Mouse (Mus musculus): Measurements from ENCODE around the gene Btbd11. TPM values are rescaled to one million over a fixed set of nuclear protein-coding genes. Genes with fewer than 3 reads are reported as not detected.

Btbd11 gene
- polyA plus RNA-seq, 1 experiment from 2014 or later = 15.7 TPM

DNA sequence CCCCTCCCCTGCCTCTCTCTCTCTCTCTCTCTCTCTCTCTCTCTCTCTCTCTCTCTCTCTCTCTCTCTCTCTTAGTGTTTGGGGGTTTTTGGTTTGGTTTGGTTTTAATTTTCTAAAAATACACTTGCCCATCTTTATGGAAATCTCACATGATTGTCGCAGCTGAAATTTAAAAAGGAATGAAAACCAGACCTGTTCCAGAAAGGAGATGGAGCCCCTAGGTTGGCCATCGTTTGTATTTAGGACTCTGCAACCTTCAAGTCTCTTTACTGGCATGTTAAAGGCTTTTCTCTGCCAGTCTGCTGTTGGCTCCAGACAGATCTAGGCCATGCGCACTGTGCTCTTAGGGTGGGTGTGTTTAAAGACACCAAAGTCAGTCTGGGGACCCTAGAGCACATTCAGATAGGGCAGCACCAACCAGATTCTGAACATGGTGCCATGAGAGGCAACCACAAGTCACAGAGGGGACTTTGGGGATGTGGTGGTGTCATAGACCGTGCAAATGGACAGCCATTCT lies 238.6 kb downstream of the Btbd11 start:
- no peaks in the 10 kb centered on the region for H3K36me3 ChIP-seq (replicated peaks)
- H3K27ac ChIP-seq = peak overlapping the region; percentile 36; the same call in 1 of the 2 replicates
- no peaks in the 10 kb centered on the region for H3K27me3 ChIP-seq (replicated peaks)
- ATAC-seq (replicated peaks) = peak; percentile 62
- H3K9me3 ChIP-seq = no peaks in the 10 kb centered on the region
- H3K4me2 ChIP-seq = peak overlapping the region; percentile 61
- 0 out of 2 replicates have a peak, but pooled peaks cover 4% of the 10 kb centered on the region for H3K4me1 ChIP-seq
- H3K9ac ChIP-seq = no peak overlapping the region
- 53% methylated on average over 4 of the region's 4 CpGs for WGBS
- H3K4me3 ChIP-seq = peak overlapping the region; percentile 42; the same call in 1 of the 2 replicates

DNA sequence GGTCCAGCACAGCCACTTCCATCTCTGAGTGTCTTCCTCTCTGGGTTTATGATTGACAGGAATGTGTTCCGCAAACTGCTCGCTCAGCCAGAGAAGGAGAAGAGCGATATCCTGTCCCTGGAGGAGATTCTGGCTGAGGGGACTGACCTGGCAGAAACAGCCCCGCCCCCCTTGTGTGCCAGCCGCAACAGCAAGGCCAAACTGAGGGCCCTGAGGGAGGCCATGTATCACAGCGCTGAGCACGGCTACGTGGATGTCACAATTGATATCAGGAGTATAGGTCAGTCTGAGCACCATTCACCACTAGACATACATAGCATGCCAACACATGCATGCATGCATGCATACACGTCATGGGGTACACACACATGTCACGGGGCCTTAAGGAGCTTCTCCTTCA lies 245.4 kb downstream of the Btbd11 start:
- Histone ChIP-seq H3K4me3 (no peak overlapping the region), H3K27ac (no peak overlapping the region), H3K27me3 (replicated peaks) (no peaks in the 10 kb centered on the region), H3K4me2 (no peak overlapping the region), H3K9me3 (no peaks in the 10 kb centered on the region), H3K4me1 (no peaks in the 10 kb centered on the region), H3K9ac (no peak overlapping the region), H3K36me3 (replicated peaks) (no peaks in the 10 kb centered on the region)
- ATAC-seq (replicated peaks) = no peak
- WGBS = 87% methylated on average over 10 of the region's 10 CpGs

DNA sequence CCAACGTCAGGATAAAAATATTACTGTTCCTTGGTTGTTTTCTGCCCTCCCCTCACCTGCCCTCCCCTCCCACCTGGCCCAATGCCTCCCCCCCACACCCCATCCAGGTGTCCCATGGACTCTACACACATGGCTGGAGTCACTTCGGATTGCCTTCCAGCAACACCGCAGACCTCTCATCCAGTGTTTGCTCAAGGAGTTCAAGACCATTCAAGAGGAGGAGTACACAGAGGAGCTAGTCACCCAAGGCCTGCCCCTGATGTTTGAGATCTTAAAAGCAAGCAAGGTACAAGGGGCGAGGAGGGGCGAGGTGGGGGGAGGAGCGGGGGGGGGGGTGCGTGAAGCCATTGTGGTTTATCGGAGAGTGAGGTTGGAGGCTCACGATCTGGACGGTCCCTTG lies 247.0 kb downstream of the Btbd11 start:
- Histone ChIP-seq H3K4me2 (no peak overlapping the region), H3K9ac (no peak overlapping the region), H3K27ac (no peak overlapping the region), H3K4me1 (no peaks in the 10 kb centered on the region), H3K27me3 (replicated peaks) (no peaks in the 10 kb centered on the region), H3K9me3 (no peaks in the 10 kb centered on the region), H3K4me3 (no peak overlapping the region), H3K36me3 (replicated peaks) (no peaks in the 10 kb centered on the region)
- ATAC-seq (replicated peaks) = no peak
- WGBS = 85% methylated on average over 10 of the region's 10 CpGs

DNA sequence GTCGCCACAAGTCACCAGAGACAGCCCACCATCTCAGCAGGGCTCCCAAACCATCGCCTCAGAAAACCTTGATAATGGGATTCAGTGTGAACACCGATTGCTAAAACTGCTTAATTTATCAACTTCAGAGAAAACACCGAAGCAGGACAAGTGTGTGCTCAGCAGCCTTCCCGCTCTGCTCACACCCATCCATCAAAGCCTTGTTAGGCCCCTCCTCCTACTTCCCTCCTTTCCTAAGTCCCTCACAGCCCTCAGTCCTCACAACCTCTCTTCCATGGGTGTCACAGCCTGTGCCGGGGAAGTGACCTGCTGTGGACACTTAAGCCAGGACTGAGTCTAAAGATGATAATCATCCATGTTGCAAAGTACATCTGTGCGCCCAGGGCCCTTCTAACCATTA lies 251.0 kb downstream of the Btbd11 start:
- H3K27ac ChIP-seq = no peak overlapping the region
- H3K4me2 ChIP-seq = no peak overlapping the region
- H3K4me3 ChIP-seq = no peak overlapping the region
- 53% methylated on average over 7 of the region's 7 CpGs for whole genome bisulfite sequencing
- no peaks in the 10 kb centered on the region for H3K27me3 ChIP-seq (replicated peaks)
- H3K36me3 ChIP-seq (replicated peaks) = no peaks in the 10 kb centered on the region
- no peak for ATAC-seq (replicated peaks)
- H3K9ac ChIP-seq = no peak overlapping the region
- H3K4me1 ChIP-seq = no peaks in the 10 kb centered on the region
- no peaks in the 10 kb centered on the region for H3K9me3 ChIP-seq

DNA sequence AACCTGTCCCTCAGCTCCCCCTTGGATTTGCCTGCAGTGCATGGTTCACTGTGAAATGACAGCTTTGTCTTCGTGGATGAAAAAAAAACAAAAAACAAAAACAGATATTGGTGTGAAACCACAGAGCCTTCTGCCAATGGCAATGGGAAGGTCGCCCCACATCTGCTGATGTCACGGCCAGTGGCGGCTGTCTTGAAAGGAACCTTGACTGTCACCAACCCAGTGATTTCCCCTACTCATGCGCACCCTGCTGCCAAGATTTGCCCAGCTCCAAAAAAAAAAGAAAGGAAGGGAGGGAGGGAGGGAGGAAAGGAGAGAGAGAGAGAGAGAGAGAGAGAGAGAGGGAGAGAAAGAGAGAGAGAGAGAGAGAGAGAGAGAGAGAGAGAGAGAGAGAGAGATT lies 251.5 kb downstream of the Btbd11 start:
- H3K27ac ChIP-seq = no peak overlapping the region
- WGBS = 74% methylated on average over 5 of the region's 5 CpGs
- H3K9ac ChIP-seq = no peak overlapping the region
- no peaks in the 10 kb centered on the region for H3K27me3 ChIP-seq (replicated peaks)
- ATAC-seq (replicated peaks) = no peak
- no peaks in the 10 kb centered on the region for H3K4me1 ChIP-seq
- H3K36me3 ChIP-seq (replicated peaks) = no peaks in the 10 kb centered on the region
- H3K4me3 ChIP-seq = no peak overlapping the region
- no peaks in the 10 kb centered on the region for H3K9me3 ChIP-seq
- H3K4me2 ChIP-seq = no peak overlapping the region

DNA sequence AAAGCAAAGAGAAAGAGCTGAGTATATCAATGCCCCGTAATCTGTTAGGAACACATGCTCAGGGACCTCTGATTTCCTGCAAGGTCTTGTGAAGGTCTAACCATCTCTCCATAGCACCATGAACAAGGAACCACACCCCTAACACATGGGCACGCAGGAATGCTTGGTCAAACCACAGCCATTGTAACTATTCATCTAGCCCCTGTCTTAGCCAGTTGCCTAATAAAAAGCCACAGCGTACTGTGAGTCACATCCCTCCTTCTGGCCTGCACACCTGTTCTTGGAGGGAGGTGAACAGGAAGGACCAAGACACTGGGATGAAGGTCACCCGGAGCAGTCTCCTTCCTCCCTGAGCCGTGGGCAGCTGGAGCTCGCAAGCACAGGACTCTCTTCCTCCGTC lies 253.0 kb downstream of the Btbd11 start:
- no peak overlapping the region for H3K9ac ChIP-seq
- H3K9me3 ChIP-seq = no peaks in the 10 kb centered on the region
- H3K4me1 ChIP-seq = no peaks in the 10 kb centered on the region
- 94% methylated on average over 7 of the region's 7 CpGs for WGBS
- H3K27me3 ChIP-seq (replicated peaks) = no peaks in the 10 kb centered on the region
- no peak for ATAC-seq (replicated peaks)
- H3K4me3 ChIP-seq = no peak overlapping the region
- no peak overlapping the region for H3K4me2 ChIP-seq
- H3K36me3 ChIP-seq (replicated peaks) = no peaks in the 10 kb centered on the region
- no peak overlapping the region for H3K27ac ChIP-seq

DNA sequence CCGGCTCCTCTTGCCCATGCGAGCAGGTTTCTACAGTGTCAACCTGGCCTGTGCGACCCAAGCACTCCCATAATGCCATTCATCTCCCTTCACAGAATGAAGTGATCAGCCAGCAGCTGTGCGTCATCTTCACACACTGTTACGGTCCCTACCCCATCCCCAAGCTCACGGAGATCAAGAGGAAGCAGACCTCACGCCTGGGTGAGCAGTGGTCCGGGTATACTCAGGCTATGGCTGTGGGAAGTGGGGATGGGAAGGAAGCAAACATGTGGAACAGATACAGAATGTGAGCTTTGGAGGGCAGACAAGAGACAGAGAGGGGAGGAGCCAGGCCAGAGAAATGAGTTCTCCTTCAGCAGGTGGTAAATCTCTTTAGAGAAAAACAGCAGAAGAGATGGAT lies 253.8 kb downstream of the Btbd11 start:
- Histone ChIP-seq H3K36me3 (replicated peaks) (no peaks in the 10 kb centered on the region), H3K4me3 (no peak overlapping the region), H3K27ac (no peak overlapping the region), H3K4me2 (no peak overlapping the region), H3K9me3 (no peaks in the 10 kb centered on the region), H3K9ac (no peak overlapping the region), H3K4me1 (no peaks in the 10 kb centered on the region), H3K27me3 (replicated peaks) (no peaks in the 10 kb centered on the region)
- WGBS = 78% methylated on average over 8 of the region's 8 CpGs
- no peak for ATAC-seq (replicated peaks)

DNA sequence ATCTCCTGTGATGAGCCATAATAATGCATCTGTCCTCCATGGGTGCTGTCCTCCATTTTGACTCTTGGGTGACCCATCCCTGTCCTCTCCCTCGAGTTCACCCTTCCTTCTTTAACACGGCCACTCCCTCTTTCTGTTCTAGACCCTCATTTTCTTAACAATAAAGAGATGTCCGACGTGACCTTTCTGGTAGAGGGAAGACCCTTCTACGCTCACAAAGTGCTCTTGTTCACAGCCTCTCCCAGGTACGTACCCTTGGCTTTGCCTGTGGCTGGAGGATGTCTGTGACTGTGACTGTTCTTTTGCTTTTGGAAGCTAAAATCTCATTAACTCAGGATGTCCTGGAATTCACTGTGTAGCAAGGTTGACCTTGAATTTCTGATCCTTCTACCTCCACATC lies 258.7 kb downstream of the Btbd11 start:
- H3K9ac ChIP-seq = no peak overlapping the region
- 0 out of 2 replicates have a peak, but pooled peaks cover 3% of the 10 kb centered on the region for H3K4me1 ChIP-seq
- no peak overlapping the region for H3K4me3 ChIP-seq
- H3K4me2 ChIP-seq = no peak overlapping the region
- no peak for ATAC-seq (replicated peaks)
- H3K36me3 ChIP-seq (replicated peaks) = no peaks in the 10 kb centered on the region
- H3K27me3 ChIP-seq (replicated peaks) = no peaks in the 10 kb centered on the region
- 87% methylated on average over 6 of the region's 6 CpGs for WGBS
- no peak overlapping the region for H3K27ac ChIP-seq
- H3K9me3 ChIP-seq = no peaks in the 10 kb centered on the region

DNA sequence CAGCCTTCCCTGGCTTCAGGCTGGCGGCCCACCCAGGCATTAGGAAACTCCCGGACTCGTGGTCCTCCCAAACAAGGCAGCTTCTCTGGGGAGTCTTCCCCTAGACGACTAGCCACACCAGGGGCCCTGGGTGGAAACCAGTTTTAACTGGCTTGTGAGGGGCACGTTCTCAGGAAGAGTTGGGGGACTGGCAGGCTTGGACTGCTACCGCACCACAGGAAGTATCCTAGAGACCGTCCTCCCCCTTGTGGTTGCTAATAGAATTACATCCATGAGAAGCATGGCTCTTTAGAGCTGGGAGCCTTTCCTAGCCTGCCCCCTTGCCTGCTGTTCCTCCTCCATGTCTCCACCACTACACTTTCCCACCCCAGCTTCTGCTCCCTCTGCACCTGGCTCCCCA lies 265.1 kb downstream of the Btbd11 start:
- Histone ChIP-seq H3K4me2 (no peak overlapping the region), H3K4me1 (peaks cover 5% of the 10 kb centered on the region; the same call in 1 of the 2 replicates), H3K4me3 (no peak overlapping the region), H3K9ac (no peak overlapping the region), H3K36me3 (replicated peaks) (no peaks in the 10 kb centered on the region), H3K9me3 (no peaks in the 10 kb centered on the region), H3K27ac (no peak overlapping the region), H3K27me3 (replicated peaks) (no peaks in the 10 kb centered on the region)
- ATAC-seq (replicated peaks) = peak; percentile 84
- 25% methylated on average over 7 of the region's 7 CpGs for WGBS

DNA sequence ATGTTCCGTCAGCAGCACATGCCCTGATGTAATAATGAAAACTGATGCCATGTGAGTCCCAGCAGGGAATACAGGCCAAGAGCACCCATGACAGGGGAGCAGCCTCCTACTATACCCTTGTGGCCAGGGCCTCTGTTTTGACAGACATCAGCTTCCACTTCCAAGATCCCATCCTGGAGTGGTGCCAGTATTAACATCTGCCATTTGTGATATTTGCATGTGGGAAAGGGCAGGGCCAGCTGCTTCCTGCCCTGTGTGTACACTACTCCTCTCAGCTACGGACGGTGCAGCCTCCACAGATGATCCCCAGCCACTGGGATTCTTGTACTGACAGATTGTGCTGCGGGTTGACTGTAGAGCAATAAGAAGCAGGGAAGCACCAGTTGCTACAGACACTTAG lies 269.3 kb downstream of the Btbd11 start:
- Histone ChIP-seq H3K4me3 (no peak overlapping the region), H3K9ac (no peak overlapping the region), H3K27me3 (replicated peaks) (no peaks in the 10 kb centered on the region), H3K36me3 (replicated peaks) (peaks cover 7% of the 10 kb centered on the region; the same call in 1 of the 2 replicates), H3K9me3 (no peaks in the 10 kb centered on the region), H3K27ac (no peak overlapping the region), H3K4me1 (peaks cover 2% of the 10 kb centered on the region; the same call in 1 of the 2 replicates), H3K4me2 (no peak overlapping the region)
- WGBS = 52% methylated on average over 4 of the region's 4 CpGs
- no peak; the same call in 1 of the 2 replicates for ATAC-seq (replicated peaks)

DNA sequence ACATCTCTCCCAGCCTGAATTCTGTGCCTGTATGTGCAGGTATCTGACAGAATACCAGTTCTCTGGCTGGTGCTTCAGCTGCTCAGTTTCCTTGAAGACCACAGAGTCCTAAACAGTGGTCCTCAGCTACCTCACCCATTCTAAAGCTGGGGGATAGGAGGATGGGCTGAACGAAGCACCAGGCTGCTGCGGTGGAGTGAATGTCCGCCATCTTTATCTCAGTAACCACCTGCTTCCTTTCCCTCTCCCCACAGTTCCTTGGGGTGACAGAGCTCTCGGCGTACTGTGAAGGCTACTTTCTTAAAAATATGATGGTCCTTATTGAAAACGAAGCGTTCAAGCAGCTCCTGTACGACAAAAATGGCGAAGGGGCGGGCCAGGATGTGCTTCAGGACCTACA lies 271.3 kb downstream of the Btbd11 start:
- 95% methylated on average over 10 of the region's 10 CpGs for WGBS
- H3K36me3 ChIP-seq (replicated peaks) = peaks cover 7% of the 10 kb centered on the region; the same call in 1 of the 2 replicates
- H3K4me3 ChIP-seq = no peak overlapping the region
- no peak overlapping the region for H3K27ac ChIP-seq
- H3K4me2 ChIP-seq = no peak overlapping the region
- H3K9ac ChIP-seq = no peak overlapping the region
- no peaks in the 10 kb centered on the region for H3K27me3 ChIP-seq (replicated peaks)
- ATAC-seq (replicated peaks) = no peak
- no peaks in the 10 kb centered on the region for H3K4me1 ChIP-seq
- no peaks in the 10 kb centered on the region for H3K9me3 ChIP-seq

DNA sequence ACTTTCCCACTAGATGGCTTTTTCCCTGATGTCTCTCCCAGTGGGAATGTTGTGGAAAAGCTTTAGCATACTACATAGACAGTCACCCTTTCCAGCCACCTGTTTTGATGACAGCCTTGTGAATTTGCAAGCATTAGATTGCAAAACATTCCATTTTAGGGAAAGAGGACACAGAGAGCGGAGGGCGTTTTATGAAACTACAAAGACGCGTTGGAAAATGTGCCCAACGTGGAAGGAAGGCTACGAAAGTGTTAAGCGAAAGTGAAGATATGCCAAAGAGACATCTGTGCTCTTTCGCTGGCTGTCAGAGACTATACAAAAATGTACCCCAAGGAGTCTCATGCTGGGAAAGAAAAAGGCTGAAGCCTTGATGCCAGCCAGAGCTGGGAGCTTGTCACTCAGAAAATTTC lies 286.9 kb downstream of the Btbd11 start:
- 88% methylated on average over 8 of the region's 8 CpGs for WGBS
- H3K36me3 ChIP-seq (replicated peaks) = no peaks in the 10 kb centered on the region
- ATAC-seq (replicated peaks) = no peak
- H3K4me2 ChIP-seq = no peak overlapping the region
- no peak overlapping the region for H3K27ac ChIP-seq
- H3K9ac ChIP-seq = no peak overlapping the region
- H3K4me3 ChIP-seq = no peak overlapping the region
- H3K4me1 ChIP-seq = no peaks in the 10 kb centered on the region
- peaks cover 3% of the 10 kb centered on the region; the same call in 1 of the 2 replicates for H3K9me3 ChIP-seq
- H3K27me3 ChIP-seq (replicated peaks) = no peaks in the 10 kb centered on the region

DNA sequence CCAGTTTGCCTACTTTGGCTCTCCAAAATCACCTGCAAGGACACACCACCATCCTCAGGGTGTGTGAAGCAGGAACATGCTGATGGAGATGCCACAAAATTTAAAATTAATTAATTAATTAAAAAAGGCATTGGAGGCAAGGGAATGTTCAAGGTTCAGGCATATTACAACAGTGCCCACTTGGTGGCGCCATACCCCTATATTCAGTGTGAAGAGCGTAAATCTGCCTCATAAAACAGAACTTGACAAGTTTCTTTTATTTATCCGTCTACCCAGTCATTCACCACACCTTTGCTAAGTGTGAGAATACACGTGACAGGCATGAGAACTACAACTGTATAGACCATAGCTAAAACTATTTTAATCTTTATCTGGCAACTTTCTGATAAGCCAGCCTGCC lies 292.0 kb downstream of the Btbd11 start:
- H3K4me2 ChIP-seq = no peak overlapping the region
- WGBS = 21% methylated on average over 4 of the region's 4 CpGs
- no peaks in the 10 kb centered on the region for H3K4me1 ChIP-seq
- H3K27ac ChIP-seq = no peak overlapping the region
- no peak overlapping the region for H3K9ac ChIP-seq
- no peak for ATAC-seq (replicated peaks)
- no peaks in the 10 kb centered on the region for H3K36me3 ChIP-seq (replicated peaks)
- no peaks in the 10 kb centered on the region for H3K27me3 ChIP-seq (replicated peaks)
- no peak overlapping the region for H3K4me3 ChIP-seq
- no peaks in the 10 kb centered on the region for H3K9me3 ChIP-seq

All from midbrain, embryonic 15.5 days (tissue).